Mouse (Mus musculus) erythroblast, embryonic 14.5 days (primary cell): ENCODE results near the gene Apol9b.
"Not testable (repeated sequence)": the region's sequence is repeated elsewhere in the genome, so short reads cannot be mapped to it uniquely, and the experiment has no call there.

ENCODE experiments used
- GATA1 ChIP-seq: IDR thresholded peaks from 2 replicates; pipeline ENCODE4 v1.6.1; 2012; ENCODE audit warnings: low read length, inconsistent platforms, mixed read lengths
- TAL1 ChIP-seq: IDR thresholded peaks from 3 replicates; pipeline ENCODE4 v1.6.1; 2012; ENCODE audit warnings: low read length, inconsistent platforms, mixed read lengths

DNA sequence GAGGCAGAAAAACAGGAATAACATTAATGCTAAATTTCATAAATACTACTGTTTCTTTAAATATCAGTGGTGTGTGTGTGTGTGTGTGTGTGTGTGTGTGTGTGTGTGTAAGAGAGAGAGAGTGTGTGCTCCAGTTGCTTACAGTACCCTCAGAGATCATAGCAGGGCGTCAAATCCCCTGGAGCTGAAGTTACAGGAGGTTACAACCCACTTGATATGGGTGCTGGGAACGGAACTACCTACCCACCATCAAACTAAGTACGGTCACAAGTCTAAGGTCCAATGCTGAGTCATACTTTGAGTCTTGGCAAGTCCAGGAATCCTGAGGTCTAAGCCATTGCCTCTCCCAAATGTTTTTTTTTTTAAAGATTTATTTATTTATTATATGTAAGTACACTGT lies 1.1 kb upstream of the Apol9b start:
- not testable (repeated sequence) for TF ChIP-seq GATA1, TAL1
